In genomic region chr3:108209001-108209400, GRCm38 (mm10) we compare ENCODE assay signal across 9 mouse cellular contexts. TPM values are rescaled to one million over a fixed set of nuclear protein-coding genes. Genes with fewer than 3 reads are reported as not detected.
DNase-seq lines count a peak whose midpoint lies in the region; ATAC-seq lines count a peak whose summit lies in the region.
"Had no signal": no experiment of that assay in that cellular context is flagged by ENCODE, and none has a peak within 500 bp of the region (broad histone marks: within the 10 kb centered on the region; RNA-seq: fewer than 3 reads in every experiment).

No protein-coding gene starts in this region.

- H3K27me3 ChIP-seq in heart, embryonic 15.5 days: peaks cover 3% of the 10 kb centered on the region; the same call in 1 of the 2 replicates
- no peaks in the 10 kb centered on the region for H3K27me3 ChIP-seq in embryonic facial prominence, embryonic 11.5 days (ENCODE audit: control insufficient read depth, insufficient read depth, low read length)
- no peaks in the 10 kb centered on the region for H3K27me3 ChIP-seq in hindbrain, embryonic 16.5 days (replicated peaks; ENCODE audit: control insufficient read depth, insufficient read depth, low read length)
- no peaks in the 10 kb centered on the region for H3K27me3 ChIP-seq in midbrain, embryonic 16.5 days (ENCODE audit: control insufficient read depth, insufficient read depth, low read depth, low read length)

- H3K27ac ChIP-seq in heart, embryonic 15.5 days: no peak overlapping the region
- no peak overlapping the region for H3K27ac ChIP-seq in embryonic facial prominence, embryonic 11.5 days (replicated peaks; ENCODE audit: low read depth, low read length)
- H3K27ac ChIP-seq in hindbrain, embryonic 16.5 days (ENCODE audit: low read depth, low read length): no peak overlapping the region
- H3K27ac ChIP-seq in midbrain, embryonic 16.5 days (ENCODE audit: low read length): peak overlapping the region; percentile 96

- 82% methylated on average over 3 of the region's 3 CpGs for WGBS in heart, embryonic 15.5 days
- 58% methylated on average over 3 of the region's 3 CpGs for WGBS in embryonic facial prominence, embryonic 11.5 days
- WGBS in hindbrain, embryonic 16.5 days: 52% methylated on average over 3 of the region's 3 CpGs
- 51% methylated on average over 3 of the region's 3 CpGs for WGBS in midbrain, embryonic 16.5 days

- H3K4me1 ChIP-seq in heart, embryonic 15.5 days (replicated peaks): peaks cover 20% of the 10 kb centered on the region
- peaks cover 4% of the 10 kb centered on the region for H3K4me1 ChIP-seq in embryonic facial prominence, embryonic 11.5 days (ENCODE audit: control insufficient read depth, insufficient read depth, low read length)
- peaks cover 22% of the 10 kb centered on the region for H3K4me1 ChIP-seq in hindbrain, embryonic 16.5 days (ENCODE audit: control insufficient read depth, insufficient read depth, low read depth, low read length)
- peaks cover 21% of the 10 kb centered on the region for H3K4me1 ChIP-seq in midbrain, embryonic 16.5 days (ENCODE audit: control insufficient read depth, insufficient read depth, low read length)

- H3K9ac ChIP-seq in heart, embryonic 15.5 days: peak overlapping the region; percentile 78; the same call in 1 of the 2 replicates
- H3K9ac ChIP-seq in embryonic facial prominence, embryonic 11.5 days (replicated peaks; ENCODE audit: low read length): peak overlapping the region; percentile 86
- peak overlapping the region; percentile 81 for H3K9ac ChIP-seq in hindbrain, embryonic 16.5 days (ENCODE audit: low read depth, low read length)
- H3K9ac ChIP-seq in midbrain, embryonic 16.5 days (ENCODE audit: low read depth, low read length): peak overlapping the region; percentile 66

- no peak for DNase-seq in heart, adult 8-10 months (ENCODE audit: low spot score)
- DNase-seq in embryonic facial prominence, embryonic 11.5 days (ENCODE audit: low spot score): no peak
- DNase-seq in thymus, postnatal 10 days (ENCODE audit: low spot score in 2 of 2): no peak
- DNase-seq in adrenal gland, adult 18-20 months (ENCODE audit: low spot score in 2 of 2): no peak
- no peak for DNase-seq in adrenal gland, postnatal 36 days

- peak overlapping the region; percentile 82 for H3K4me3 ChIP-seq in heart, embryonic 15.5 days
- peak overlapping the region; percentile 66 for H3K4me3 ChIP-seq in embryonic facial prominence, embryonic 11.5 days (ENCODE audit: low read depth, low read length)
- H3K4me3 ChIP-seq in hindbrain, embryonic 16.5 days (ENCODE audit: low read length): peak overlapping the region; percentile 50
- H3K4me3 ChIP-seq in midbrain, embryonic 16.5 days (ENCODE audit: low read depth, low read length): peak overlapping the region; percentile 50

- peak overlapping the region; percentile 93 for H3K4me2 ChIP-seq in heart, embryonic 15.5 days
- H3K4me2 ChIP-seq in embryonic facial prominence, embryonic 11.5 days (ENCODE audit: low read depth, low read length): peak overlapping the region; percentile 70
- H3K4me2 ChIP-seq in hindbrain, embryonic 16.5 days (ENCODE audit: low read length): peak overlapping the region; percentile 90
- H3K4me2 ChIP-seq in midbrain, embryonic 16.5 days (ENCODE audit: low read length): peak overlapping the region; percentile 78

- ATAC-seq in heart, embryonic 15.5 days (replicated peaks; ENCODE audit: insufficient number of reproducible peaks, insufficient read depth, low FRiP score, low read depth): no peak
- no peak for ATAC-seq in embryonic facial prominence, embryonic 11.5 days (replicated peaks; ENCODE audit: insufficient number of reproducible peaks, low FRiP score, low TSS enrichment, low read depth)
- ATAC-seq in hindbrain, embryonic 16.5 days: no peak
- no peak for ATAC-seq in midbrain, embryonic 16.5 days

- no peaks in the 10 kb centered on the region for H3K9me3 ChIP-seq in heart, embryonic 15.5 days (replicated peaks)
- H3K9me3 ChIP-seq in embryonic facial prominence, embryonic 11.5 days (replicated peaks; ENCODE audit: control insufficient read depth, low read length): no peaks in the 10 kb centered on the region
- H3K9me3 ChIP-seq in hindbrain, embryonic 16.5 days (ENCODE audit: control insufficient read depth, low read length): no peaks in the 10 kb centered on the region
- no peaks in the 10 kb centered on the region for H3K9me3 ChIP-seq in midbrain, embryonic 16.5 days (replicated peaks; ENCODE audit: control insufficient read depth, low read length, poor library complexity, severe bottlenecking)

- H3K36me3 ChIP-seq in heart, embryonic 15.5 days: peaks cover 24% of the 10 kb centered on the region
- no peaks in the 10 kb centered on the region; the same call in none of the 2 replicates for H3K36me3 ChIP-seq in embryonic facial prominence, embryonic 11.5 days (replicated peaks; ENCODE audit: control insufficient read depth, insufficient read depth, low read depth, low read length)
- H3K36me3 ChIP-seq in hindbrain, embryonic 16.5 days (ENCODE audit: control insufficient read depth, insufficient read depth, low read length): peaks cover 10% of the 10 kb centered on the region
- H3K36me3 ChIP-seq in midbrain, embryonic 16.5 days (ENCODE audit: control insufficient read depth, insufficient read depth, low read length): peaks cover 24% of the 10 kb centered on the region

RNA-seq across cellular contexts. Expression of gene Atxn7l2, which starts 1.7 kb away (rescaled TPM):
- polyA plus RNA-seq in heart, embryonic 15.5 days (2015; fragmentation: Nextera tagmentation; extraction: Ambion mirVana): 5.8 and 9.0 TPM in 2 replicates
- total RNA-seq in heart, adult 8-10 months (2022): 1 to 10 TPM; 1.7 to 2.7 (median 2.3) TPM
- 17.6 and 19.0 TPM in 2 replicates for polyA plus RNA-seq in embryonic facial prominence, embryonic 11.5 days (2014; fragmentation: Nextera tagmentation; extraction: Ambion mirVana)
- 19.6 and 21.4 TPM in 2 replicates for polyA plus RNA-seq in hindbrain, embryonic 16.5 days (2015; fragmentation: Nextera tagmentation; extraction: Ambion mirVana)
- 23.0 and 23.8 TPM in 2 replicates for polyA plus RNA-seq in midbrain, embryonic 16.5 days (2015; fragmentation: Nextera tagmentation; extraction: Ambion mirVana)
- 1 to 10 TPM; 8.2 to 8.5 TPM for total RNA-seq in adrenal gland, adult 18-20 months (2021)
- total RNA-seq in adrenal gland, postnatal 36 days (2021): 1 to 10 TPM; 7.6 to 9.7 TPM

RNA-seq across cellular contexts. Expression of gene Cyb561d1, which starts 8.0 kb away (rescaled TPM):
- polyA plus RNA-seq in heart, embryonic 15.5 days (2015; fragmentation: Nextera tagmentation; extraction: Ambion mirVana): 2.7 and 3.8 TPM in 2 replicates
- 1 to 10 TPM; 5.4 to 8.3 (median 6.5) TPM for total RNA-seq in heart, adult 8-10 months (2022)
- polyA plus RNA-seq in embryonic facial prominence, embryonic 11.5 days (2014; fragmentation: Nextera tagmentation; extraction: Ambion mirVana): 1.4 and 1.6 TPM in 2 replicates
- 2.7 and 3.9 TPM in 2 replicates for polyA plus RNA-seq in hindbrain, embryonic 16.5 days (2015; fragmentation: Nextera tagmentation; extraction: Ambion mirVana)
- 4.6 and 4.8 TPM in 2 replicates for polyA plus RNA-seq in midbrain, embryonic 16.5 days (2015; fragmentation: Nextera tagmentation; extraction: Ambion mirVana)
- total RNA-seq in adrenal gland, adult 18-20 months (2021): 1 to 10 TPM; 7.3 to 8.6 TPM
- 1 to 10 TPM; 6.5 to 7.7 TPM for total RNA-seq in adrenal gland, postnatal 36 days (2021)

RNA-seq across cellular contexts. Expression of gene Sypl2, which starts 17.4 kb away (rescaled TPM):
- polyA plus RNA-seq in heart, embryonic 15.5 days (2015; fragmentation: Nextera tagmentation; extraction: Ambion mirVana): 2.0 and 2.2 TPM in 2 replicates
- 1 to 10 TPM; 1.3 to 2.4 (median 2.1) TPM for total RNA-seq in heart, adult 8-10 months (2022)
- 0.95 and 1.1 TPM in 2 replicates for polyA plus RNA-seq in embryonic facial prominence, embryonic 11.5 days (2014; fragmentation: Nextera tagmentation; extraction: Ambion mirVana)
- polyA plus RNA-seq in hindbrain, embryonic 16.5 days (2015; fragmentation: Nextera tagmentation; extraction: Ambion mirVana): 0.35 and 1.4 TPM in 2 replicates
- polyA plus RNA-seq in midbrain, embryonic 16.5 days (2015; fragmentation: Nextera tagmentation; extraction: Ambion mirVana): 0.30 and 0.67 TPM in 2 replicates
- 1 to 10 TPM in 1 of 2 experiments, under 1 TPM in 1; 0.46 to 1.4 TPM for total RNA-seq in adrenal gland, adult 18-20 months (2021)
- total RNA-seq in adrenal gland, postnatal 36 days (2021): under 1 TPM; 0.13 to 0.46 TPM
- total RNA-seq: common myeloid progenitor, adult 5-6 weeks had no signal

RNA-seq across cellular contexts. Expression of gene Amigo1, which starts 22.9 kb away (rescaled TPM):
- 3.0 and 3.2 TPM in 2 replicates for polyA plus RNA-seq in heart, embryonic 15.5 days (2015; fragmentation: Nextera tagmentation; extraction: Ambion mirVana)
- total RNA-seq in heart, adult 8-10 months (2022): 10 to 100 TPM; 17.2 to 18.9 (median 18.1) TPM
- 2.8 and 3.1 TPM in 2 replicates for polyA plus RNA-seq in embryonic facial prominence, embryonic 11.5 days (2014; fragmentation: Nextera tagmentation; extraction: Ambion mirVana)
- polyA plus RNA-seq in hindbrain, embryonic 16.5 days (2015; fragmentation: Nextera tagmentation; extraction: Ambion mirVana): 9.8 and 13.3 TPM in 2 replicates
- polyA plus RNA-seq in midbrain, embryonic 16.5 days (2015; fragmentation: Nextera tagmentation; extraction: Ambion mirVana): 11.8 and 12.6 TPM in 2 replicates
- 10 to 100 TPM; 23.1 to 23.5 TPM for total RNA-seq in adrenal gland, adult 18-20 months (2021)
- total RNA-seq in adrenal gland, postnatal 36 days (2021): 10 to 100 TPM; 20.0 to 22.3 TPM

RNA-seq across cellular contexts. Expression of gene Psma5, which starts 47.7 kb away (rescaled TPM):
- 174 and 197 TPM in 2 replicates for polyA plus RNA-seq in heart, embryonic 15.5 days (2015; fragmentation: Nextera tagmentation; extraction: Ambion mirVana)
- total RNA-seq in heart, adult 8-10 months (2022): 10 to 100 TPM; 46.3 to 59.0 (median 50.8) TPM
- 333 and 344 TPM in 2 replicates for polyA plus RNA-seq in embryonic facial prominence, embryonic 11.5 days (2014; fragmentation: Nextera tagmentation; extraction: Ambion mirVana)
- 235 and 246 TPM in 2 replicates for polyA plus RNA-seq in hindbrain, embryonic 16.5 days (2015; fragmentation: Nextera tagmentation; extraction: Ambion mirVana)
- 220 and 238 TPM in 2 replicates for polyA plus RNA-seq in midbrain, embryonic 16.5 days (2015; fragmentation: Nextera tagmentation; extraction: Ambion mirVana)
- total RNA-seq in adrenal gland, adult 18-20 months (2021): 10 to 100 TPM; 79.4 to 84.3 TPM
- total RNA-seq in adrenal gland, postnatal 36 days (2021): 10 to 100 TPM; 96.6 to 97.5 TPM
